Mouse (Mus musculus): ENCODE measurements around the gene Hpf1. TPM values are rescaled to one million over a fixed set of nuclear protein-coding genes. Genes with fewer than 3 reads are reported as not detected.
A peak's percentile ranks its signal among the peaks of the same experiment; 100 is the strongest.

Gene Hpf1
- total RNA-seq, 2 experiments from 2014 or later = 52.6 TPM

GRCm38 (mm10) chr8:60890520-60890874 is 279 bp downstream of the Hpf1 start:
- no peak for DNase-seq (ENCODE audit: low spot score in 2 of 2)

- DNase-seq (ENCODE audit: low spot score in 2 of 2) = no peak
Measured at GRCm38 (mm10) chr8:60891757-60892156, 1.5 kb downstream of the Hpf1 start.

- no peak for DNase-seq (ENCODE audit: low spot score in 2 of 2)
Measured at GRCm38 (mm10) chr8:60895878-60896277, 5.7 kb downstream of the Hpf1 start.

GRCm38 (mm10) chr8:60900147-60900546 is 9.9 kb downstream of the Hpf1 start:
- no peak for DNase-seq (ENCODE audit: low spot score in 2 of 2)

DNA sequence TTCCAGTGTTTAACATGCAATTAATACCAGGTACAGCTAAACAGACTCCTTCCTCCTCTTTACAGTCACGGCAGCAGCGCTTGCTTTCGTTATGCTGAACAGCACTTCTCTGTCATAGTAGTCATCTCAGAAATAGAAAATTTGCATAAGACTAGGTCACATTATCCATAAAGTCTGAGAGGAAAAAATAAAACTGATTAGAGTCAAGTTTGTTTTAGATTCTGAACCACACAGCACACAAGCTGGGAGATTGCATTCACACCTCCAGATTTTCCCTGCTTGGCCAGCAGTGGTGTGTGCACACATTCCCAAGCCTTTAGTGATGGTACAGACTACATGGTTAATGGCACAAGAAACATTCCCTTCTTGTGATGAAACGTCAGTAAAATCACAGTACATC is 21.9 kb downstream of the Hpf1 start:
- DNase-seq (ENCODE audit: low spot score in 2 of 2) = no peak

GRCm38 (mm10) chr8:60912554-60912953 is 22.3 kb downstream of the Hpf1 start:
- no peak for DNase-seq (ENCODE audit: low spot score in 2 of 2)

DNA sequence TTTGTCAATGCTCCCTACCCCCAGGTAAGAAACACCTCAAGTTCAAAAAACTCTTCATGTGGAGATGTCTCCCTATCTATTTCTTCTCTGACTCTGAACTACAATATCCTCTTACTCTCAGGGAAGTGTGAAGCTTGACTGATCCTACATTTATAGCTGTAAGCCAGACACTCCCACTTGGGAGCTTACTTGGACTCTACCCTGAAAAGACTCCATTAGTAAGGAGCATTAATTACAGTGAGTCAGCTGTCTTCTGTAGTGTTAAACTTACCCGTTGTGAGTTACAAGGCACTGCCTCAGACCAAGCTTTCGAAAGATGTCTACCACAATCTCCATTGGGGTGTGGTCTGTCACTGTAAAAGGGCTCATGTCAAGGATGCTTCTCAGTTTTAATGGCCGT is 28.9 kb downstream of the Hpf1 start:
- DNase-seq (ENCODE audit: low spot score in 2 of 2) = no peak

DNA sequence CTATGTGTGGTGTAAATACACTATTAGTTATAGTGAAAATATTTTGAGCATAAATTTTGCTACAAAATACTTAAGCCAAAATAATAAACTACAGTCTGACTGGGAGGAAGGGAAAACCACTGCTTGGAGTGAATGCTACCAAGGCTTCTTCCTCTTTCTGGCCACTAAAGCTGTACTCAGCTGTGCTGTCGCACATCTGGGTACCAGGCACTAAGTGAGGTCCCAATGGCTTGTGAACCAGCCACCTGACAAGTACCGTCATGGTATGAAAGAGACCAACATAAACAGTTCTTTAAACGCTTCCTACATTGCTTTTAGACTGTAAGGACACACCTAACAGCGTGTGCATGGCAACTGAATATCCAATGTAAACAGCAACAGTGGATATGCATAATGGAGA is 30.0 kb downstream of the Hpf1 start:
- DNase-seq (ENCODE audit: low spot score in 2 of 2) = no peak

- no peak for DNase-seq (ENCODE audit: low spot score in 2 of 2)
Measured at GRCm38 (mm10) chr8:60933617-60934016, 43.4 kb downstream of the Hpf1 start.

DNA sequence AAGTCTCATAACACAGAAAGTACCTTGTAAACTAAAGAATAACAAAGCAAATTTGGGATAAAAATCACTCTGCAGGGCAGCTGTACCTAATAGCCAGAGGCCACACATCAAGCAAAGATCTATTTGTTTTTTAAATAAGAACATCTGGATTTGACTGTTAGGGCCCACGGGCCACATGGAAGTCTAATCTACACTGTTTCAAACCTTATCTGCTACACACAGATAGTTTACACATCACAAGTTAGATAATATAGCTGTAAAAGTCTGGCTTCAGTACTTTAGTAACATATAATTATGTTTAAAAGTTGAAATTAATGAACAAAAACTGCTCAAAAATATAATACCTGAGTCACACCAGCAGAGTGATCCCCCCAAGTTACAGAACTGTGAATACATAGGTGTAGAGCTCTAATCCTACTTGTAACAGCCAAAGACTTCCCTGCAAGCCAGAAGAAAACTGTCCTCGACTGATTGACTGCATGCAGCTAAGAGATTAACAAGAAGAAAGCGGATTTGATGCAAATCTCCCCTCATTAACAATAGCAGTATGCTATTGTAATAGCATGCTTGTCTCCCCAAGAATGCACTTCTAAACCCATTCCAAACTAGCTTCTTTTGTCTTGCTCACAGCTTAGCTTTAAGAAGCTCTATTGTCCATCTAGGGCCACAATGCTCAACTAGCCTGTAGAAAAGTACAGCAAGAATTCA is 48.7 kb downstream of the Hpf1 start:
- no peak for DNase-seq (ENCODE audit: low spot score in 2 of 2)

- DNase-seq (ENCODE audit: low spot score in 2 of 2) = no peak
Measured at GRCm38 (mm10) chr8:60942867-60943266, 52.6 kb downstream of the Hpf1 start.

DNA sequence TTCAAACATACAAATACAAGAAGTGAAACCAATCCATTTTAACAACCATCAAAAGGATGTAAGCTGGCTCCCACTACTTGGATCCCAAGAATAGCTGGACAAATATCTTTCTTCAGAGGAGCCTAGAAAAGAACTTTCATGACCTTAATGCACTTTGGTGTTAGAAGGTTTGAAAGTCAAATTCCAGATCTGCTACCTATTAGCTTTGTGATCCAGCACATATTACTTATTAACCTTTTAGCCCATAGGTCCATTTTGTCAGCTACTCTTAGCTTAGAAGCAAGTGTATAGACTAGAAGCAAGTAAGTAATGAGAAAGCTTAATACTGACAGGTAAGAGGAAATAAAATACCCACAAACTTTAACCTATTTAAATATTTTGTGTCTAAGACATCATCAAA is 57.3 kb downstream of the Hpf1 start:
- no peak for DNase-seq (ENCODE audit: low spot score in 2 of 2)

DNA sequence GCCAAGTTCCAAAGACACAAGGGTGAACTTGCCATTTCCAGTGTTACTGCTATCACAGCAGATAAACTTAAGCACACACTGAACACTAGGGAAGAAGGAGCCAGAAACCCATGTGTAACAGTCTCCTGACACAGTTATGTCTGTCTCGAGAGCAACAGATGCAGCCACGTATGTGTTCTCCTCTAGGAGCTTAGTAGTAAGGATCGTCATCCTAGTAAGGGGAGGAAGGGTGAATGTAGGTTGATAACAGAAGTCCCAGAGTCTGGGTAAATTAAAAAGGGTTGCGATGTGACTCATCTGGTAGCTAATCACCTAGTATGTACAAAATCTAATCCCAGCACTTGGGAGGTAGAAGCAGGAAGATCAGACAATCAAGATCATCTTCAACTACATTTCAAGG is 59.6 kb downstream of the Hpf1 start:
- no peak for DNase-seq (ENCODE audit: low spot score in 2 of 2)

GRCm38 (mm10) chr8:60951271-60951670 is 61.1 kb downstream of the Hpf1 start:
- no peak for DNase-seq (ENCODE audit: low spot score in 2 of 2)

- no peak for DNase-seq (ENCODE audit: low spot score in 2 of 2)
Measured at GRCm38 (mm10) chr8:60951757-60952156, 61.5 kb downstream of the Hpf1 start.

DNA sequence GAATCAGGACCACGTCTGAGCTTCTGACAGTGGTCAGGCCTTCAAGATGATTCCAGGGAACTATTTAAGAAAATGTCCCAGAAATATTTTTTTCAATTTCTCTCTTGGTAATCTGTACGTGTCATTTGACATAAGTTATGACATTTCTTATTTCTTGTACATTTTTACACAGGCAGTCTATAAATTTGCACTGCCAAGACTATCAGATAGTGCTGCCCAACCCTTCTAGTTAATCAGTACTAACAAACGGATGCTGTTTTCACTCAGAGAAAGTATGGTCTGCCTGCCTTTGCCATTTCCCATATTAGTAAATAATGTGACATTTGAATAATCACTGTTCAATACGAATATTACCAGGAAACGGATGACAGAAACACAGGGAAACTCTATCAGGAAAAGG is 62.6 kb downstream of the Hpf1 start:
- no peak for DNase-seq (ENCODE audit: low spot score in 2 of 2)

DNA sequence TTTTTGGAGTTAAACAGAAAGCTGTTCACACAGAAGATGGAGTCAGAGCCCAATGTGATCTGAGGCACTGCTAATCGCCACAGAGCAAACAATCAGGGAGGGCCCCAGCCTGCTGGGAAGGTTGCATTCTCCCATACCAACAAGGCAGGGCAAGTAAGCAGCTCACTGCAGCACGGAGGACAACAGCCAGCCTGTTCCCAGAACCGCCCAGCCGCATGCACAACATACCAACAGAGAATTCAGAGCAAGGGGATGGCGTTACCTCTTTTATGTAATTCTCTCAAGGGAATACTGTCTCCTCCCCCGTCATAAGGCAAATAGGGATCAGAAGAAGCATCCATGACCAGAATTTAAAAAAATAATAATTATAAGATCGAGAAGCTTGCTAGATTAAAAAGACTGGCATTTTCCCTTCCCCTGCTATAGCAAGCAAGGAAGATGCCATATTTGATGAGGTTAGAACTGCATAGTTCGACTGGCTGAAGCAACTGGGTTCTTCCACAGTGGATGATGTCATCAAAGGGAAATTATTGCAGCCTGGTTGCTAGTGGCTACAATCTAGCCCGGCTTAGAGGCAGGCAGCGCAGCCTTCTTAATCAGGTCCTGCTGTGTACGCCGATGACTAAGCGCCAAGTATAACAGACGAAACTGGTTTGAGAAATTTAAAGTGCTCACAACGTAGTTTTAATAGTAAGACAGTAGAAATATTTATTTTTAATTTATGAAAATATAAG is 64.2 kb downstream of the Hpf1 start:
- peak; percentile 61 to 76 for DNase-seq (ENCODE audit: low spot score in 2 of 2)

DNA sequence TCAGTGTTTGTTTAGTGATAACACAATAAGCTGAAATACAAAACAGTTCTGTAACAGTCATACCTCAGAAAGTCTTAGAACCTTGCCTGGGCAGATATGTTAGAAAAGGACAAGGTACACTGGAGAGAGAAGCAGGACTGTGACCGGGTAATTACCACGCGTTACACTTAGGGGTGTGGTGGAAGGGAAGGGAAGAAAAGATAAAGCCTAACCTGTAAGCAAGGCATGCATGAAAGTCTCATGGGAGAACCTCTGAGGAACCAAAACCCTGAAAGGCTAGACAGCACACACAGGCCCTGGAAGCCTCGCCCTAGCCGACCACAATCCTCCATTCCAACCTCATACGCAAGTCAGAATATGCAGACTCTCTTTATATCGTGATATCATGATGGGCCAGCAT is 66.6 kb downstream of the Hpf1 start:
- DNase-seq (ENCODE audit: low spot score in 2 of 2) = no peak

Other genes starting within 250 kb of the Hpf1 start
- 100 to 1,000 TPM; 122 to 128 TPM for gene Clcn3, start 92.9 kb downstream of the Hpf1 start, total RNA-seq (2021)
- gene Nek1, start 102.8 kb downstream of the Hpf1 start, total RNA-seq (2021) = 10 to 100 TPM; 26.9 to 30.6 TPM